Mouse (Mus musculus): ENCODE results near the gene Enpep.

The Enpep gene

GRCm38 (mm10) chr3:129238010-129238409 is 94.5 kb downstream of the Enpep start:
- no peak for DNase-seq

GRCm38 (mm10) chr3:129227331-129227730 is 105.2 kb downstream of the Enpep start:
- no peak for DNase-seq

- no peak for DNase-seq
Measured at GRCm38 (mm10) chr3:129226681-129227080, 105.8 kb downstream of the Enpep start.

- no peak for DNase-seq
Measured at GRCm38 (mm10) chr3:129225577-129226289, 106.8 kb downstream of the Enpep start.

GRCm38 (mm10) chr3:129224806-129225576 is 107.5 kb downstream of the Enpep start:
- no peak for DNase-seq

GRCm38 (mm10) chr3:129223964-129224805 is 108.3 kb downstream of the Enpep start:
- DNase-seq = no peak

GRCm38 (mm10) chr3:129223401-129223800 is 109.1 kb downstream of the Enpep start:
- no peak for DNase-seq

- no peak for DNase-seq
Measured at GRCm38 (mm10) chr3:129222448-129223290, 109.9 kb downstream of the Enpep start.

GRCm38 (mm10) chr3:129221380-129222260 is 110.9 kb downstream of the Enpep start:
- no peak for DNase-seq

- DNase-seq = no peak
Measured at GRCm38 (mm10) chr3:129220681-129221379, 111.7 kb downstream of the Enpep start.

GRCm38 (mm10) chr3:129220086-129220670 is 112.3 kb downstream of the Enpep start:
- no peak for DNase-seq
